Mouse (Mus musculus) gastrocnemius, postnatal 4 days (tissue): Measurements from ENCODE around the gene Gas7. TPM values are rescaled to one million over a fixed set of nuclear protein-coding genes. Genes with fewer than 3 reads are reported as not detected.

ENCODE experiments used
- DNase-seq, 2 experiments: peaks; one replicate each; pipeline ENCODE4 v3.0.0; 2021 to 2022; ENCODE audit warnings: low spot score in 2 of 2, mixed read lengths in 2 of 2
- total RNA-seq, 2 experiments: library from RNA; stranded (reverse); gene quantifications; 2 replicates each; pipeline ENCODE4 v1.2.3; 2021

Gene Gas7
- total RNA-seq, 2 experiments from 2014 or later: 60.5 to 63.7 TPM

GRCm38 (mm10) chr11:67694703-67695376 is 239.6 kb downstream of the Gas7 start, which contains the start of gene Rcvrn:
TSS of gene Rcvrn (plus strand) at chr11:67695326.
- no peak for DNase-seq

- DNase-seq: no peak
These were observed 257.7 kb downstream of the Gas7 start for GRCm38 (mm10) chr11:67712976-67713375.

- DNase-seq: no peak
These were observed 260.1 kb downstream of the Gas7 start for GRCm38 (mm10) chr11:67715382-67715781.

GRCm38 (mm10) chr11:67721485-67721884 is 266.2 kb downstream of the Gas7 start:
- no peak for DNase-seq

GRCm38 (mm10) chr11:67722399-67723156 is 267.3 kb downstream of the Gas7 start:
- no peak for DNase-seq

- DNase-seq: no peak
These were observed 268.2 kb downstream of the Gas7 start for GRCm38 (mm10) chr11:67723231-67724013.

GRCm38 (mm10) chr11:67727095-67727494 is 271.9 kb downstream of the Gas7 start:
- no peak for DNase-seq

GRCm38 (mm10) chr11:67728726-67729125 is 273.5 kb downstream of the Gas7 start:
- DNase-seq: no peak

- DNase-seq: no peak
These were observed 275.8 kb downstream of the Gas7 start for GRCm38 (mm10) chr11:67731056-67731455.

- no peak for DNase-seq
These were observed 278.5 kb downstream of the Gas7 start for GRCm38 (mm10) chr11:67733726-67734125.

GRCm38 (mm10) chr11:67734597-67734996 is 279.4 kb downstream of the Gas7 start:
- DNase-seq: no peak

GRCm38 (mm10) chr11:67738345-67738744 is 283.1 kb downstream of the Gas7 start:
- DNase-seq: no peak

Other genes starting within 250 kb of the Gas7 start
- 1,000 to 10,000 TPM; 1,762 to 2,018 TPM for gene Myh4, start 217.4 kb upstream of the Gas7 start, total RNA-seq
- gene Myh8, start 178.3 kb upstream of the Gas7 start, total RNA-seq: over 10,000 TPM; 11,963 to 12,269 TPM
- 1 to 10 TPM; 4.2 to 6.7 TPM for gene Myh13, start 133.8 kb upstream of the Gas7 start, total RNA-seq
- under 1 TPM in 1 of 2 experiments, not detected in 1; 0.44 TPM for gene Rcvrn, start 239.9 kb downstream of the Gas7 start, total RNA-seq